Comparison of ENCODE assay signal across 8 mouse cellular contexts in the genomic region with DNA sequence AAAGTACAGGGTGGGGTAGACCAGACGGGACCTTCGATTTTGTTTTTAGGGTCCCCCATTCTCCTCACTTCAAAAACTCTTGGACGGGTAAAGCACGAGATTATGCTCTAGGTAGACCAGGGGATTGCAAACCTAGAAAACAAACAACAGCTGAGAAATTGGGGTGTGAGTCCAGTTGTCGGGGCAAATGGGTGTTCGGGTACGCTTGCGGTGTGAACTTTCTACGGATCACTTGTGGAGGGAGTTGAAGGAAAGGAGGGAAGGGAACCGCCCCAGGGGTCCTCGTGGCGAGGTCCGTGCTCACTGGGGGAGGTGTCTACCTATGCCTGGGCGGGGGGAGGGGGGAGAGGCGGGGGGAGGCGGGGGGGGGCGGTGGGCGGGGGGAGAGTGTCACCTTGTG. TPM values are rescaled to one million over a fixed set of nuclear protein-coding genes. Genes with fewer than 3 reads are reported as not detected.
DNase-seq lines count a peak whose midpoint lies in the region; ATAC-seq and TF ChIP-seq lines count a peak whose summit lies in the region.

No protein-coding gene starts in this region.

- no peak for TF ChIP-seq CTCF in lung, embryonic 14.5 days (IDR thresholded peaks at IDR 0.05; ENCODE audit: low read depth)
- TF ChIP-seq CTCF in embryonic fibroblast, embryonic 13.5 days (IDR thresholded peaks at IDR 0.05; ENCODE audit: borderline replicate concordance, insufficient read depth, low read length): no peak
- no peak for TF ChIP-seq CTCF in intestine, postnatal 0 days (IDR thresholded peaks at IDR 0.05; ENCODE audit: low read depth)

- peak overlapping the region; percentile 55 for H3K4me3 ChIP-seq in lung, embryonic 14.5 days (ENCODE audit: low read depth, low read length)
- peak overlapping the region; percentile 59; the same call in 1 of the 2 replicates for H3K4me3 ChIP-seq in embryonic fibroblast, embryonic 13.5 days (ENCODE audit: insufficient read depth, low read length)
- peak overlapping the region; percentile 56 for H3K4me3 ChIP-seq in intestine, postnatal 0 days (ENCODE audit: low read depth, low read length)
- H3K4me3 ChIP-seq in neural tube, embryonic 15.5 days (replicated peaks): peak overlapping the region; percentile 71

- peaks cover 67% of the 10 kb centered on the region for H3K27me3 ChIP-seq in lung, embryonic 14.5 days (ENCODE audit: insufficient read depth, low read length)
- peaks cover 77% of the 10 kb centered on the region for H3K27me3 ChIP-seq in intestine, postnatal 0 days (replicated peaks; ENCODE audit: control insufficient read depth, insufficient read depth, low read length)
- H3K27me3 ChIP-seq in neural tube, embryonic 15.5 days (replicated peaks): peaks cover 55% of the 10 kb centered on the region

- TF ChIP-seq POLR2A in embryonic fibroblast, embryonic 13.5 days (IDR thresholded peaks at IDR 0.05; ENCODE audit: low read depth, low read length): no peak

- no peak overlapping the region for H3K9ac ChIP-seq in lung, embryonic 14.5 days
- no peak overlapping the region for H3K9ac ChIP-seq in intestine, postnatal 0 days (ENCODE audit: low read depth, low read length)
- no peak overlapping the region for H3K9ac ChIP-seq in neural tube, embryonic 15.5 days (replicated peaks)

- 2% methylated on average over 9 of the region's 18 CpGs for WGBS in lung, embryonic 14.5 days
- WGBS in intestine, postnatal 0 days: 1% methylated on average over 12 of the region's 18 CpGs
- WGBS in neural tube, embryonic 15.5 days: 3% methylated on average over 9 of the region's 18 CpGs

- peak overlapping the region; percentile 96 for H3K4me2 ChIP-seq in lung, embryonic 14.5 days
- peak overlapping the region; percentile 95 for H3K4me2 ChIP-seq in intestine, postnatal 0 days (replicated peaks; ENCODE audit: low read depth)
- H3K4me2 ChIP-seq in neural tube, embryonic 15.5 days: peak overlapping the region; percentile 96

- no peaks in the 10 kb centered on the region for H3K9me3 ChIP-seq in lung, embryonic 14.5 days (ENCODE audit: low read depth, low read length)
- 0 out of 2 replicates have a peak, but pooled peaks cover 2% of the 10 kb centered on the region for H3K9me3 ChIP-seq in intestine, postnatal 0 days (ENCODE audit: control insufficient read depth)
- H3K9me3 ChIP-seq in neural tube, embryonic 15.5 days (replicated peaks): no peaks in the 10 kb centered on the region

- no peaks in the 10 kb centered on the region for H3K36me3 ChIP-seq in lung, embryonic 14.5 days (ENCODE audit: insufficient read depth)
- H3K36me3 ChIP-seq in intestine, postnatal 0 days (ENCODE audit: control insufficient read depth, insufficient read depth): no peaks in the 10 kb centered on the region
- H3K36me3 ChIP-seq in neural tube, embryonic 15.5 days: no peaks in the 10 kb centered on the region

- DNase-seq in lung, embryonic 14.5 days: peak; percentile 11
- DNase-seq in lung, adult 18-20 months: no peak
- no peak for DNase-seq in layer of hippocampus, adult 18-20 months (ENCODE audit: low spot score in 2 of 2)
- no peak for DNase-seq in adrenal gland, postnatal 14 days
- DNase-seq in cerebellum, adult 11 months: no peak

- H3K27ac ChIP-seq in lung, embryonic 14.5 days (ENCODE audit: low read depth): no peak overlapping the region
- H3K27ac ChIP-seq in embryonic fibroblast, embryonic 13.5 days (ENCODE audit: insufficient read depth, low read length): no peak overlapping the region
- no peak overlapping the region for H3K27ac ChIP-seq in intestine, postnatal 0 days (ENCODE audit: low read depth, low read length)
- no peak overlapping the region for H3K27ac ChIP-seq in neural tube, embryonic 15.5 days (replicated peaks)

- ATAC-seq in lung, embryonic 14.5 days (ENCODE audit: insufficient read depth): peak; percentile 1; the same call in 1 of the 2 replicates
- ATAC-seq in intestine, postnatal 0 days: no peak
- no peak for ATAC-seq in neural tube, embryonic 15.5 days (ENCODE audit: low FRiP score)

- H3K4me1 ChIP-seq in lung, embryonic 14.5 days (ENCODE audit: insufficient read depth): peaks cover 9% of the 10 kb centered on the region
- no peaks in the 10 kb centered on the region for H3K4me1 ChIP-seq in embryonic fibroblast, embryonic 13.5 days (ENCODE audit: control insufficient read depth, insufficient read depth, low read length)
- peaks cover 10% of the 10 kb centered on the region; the same call in 1 of the 2 replicates for H3K4me1 ChIP-seq in intestine, postnatal 0 days (replicated peaks; ENCODE audit: control insufficient read depth, insufficient read depth, low read length)
- H3K4me1 ChIP-seq in neural tube, embryonic 15.5 days: peaks cover 30% of the 10 kb centered on the region

RNA-seq across cellular contexts. Expression of gene Sfmbt2, which starts 1.6 kb away (rescaled TPM):
- 1.8 and 1.9 TPM in 2 replicates for polyA plus RNA-seq in lung, embryonic 14.5 days (2014; fragmentation: Nextera tagmentation; extraction: Ambion mirVana)
- 3.1 and 3.7 TPM in 2 replicates for polyA plus RNA-seq in embryonic fibroblast, embryonic 13.5 days (2011; ENCODE audit: insufficient read length, low read depth, missing spikeins)
- polyA plus RNA-seq in intestine, postnatal 0 days (2015; fragmentation: Nextera tagmentation; extraction: Ambion mirVana): 0.41 and 0.47 TPM in 2 replicates
- polyA plus RNA-seq in neural tube, embryonic 15.5 days (2015; fragmentation: Nextera tagmentation; extraction: Ambion mirVana): 6.5 and 7.1 TPM in 2 replicates
- total RNA-seq in layer of hippocampus, adult 18-20 months (2021): 1 to 10 TPM; 2.9 to 3.3 TPM
- 1.3 and 1.6 TPM in 2 replicates for total RNA-seq in adrenal gland, postnatal 14 days (2021)
